Mouse (Mus musculus): ENCODE measurements at regions not wholly inside any gene's neighbourhood (a gene's known extent, or its start where the extent isn't known, plus 50 kb on each side); places are given as distances from the start of the nearest gene placed in this dataset.
"Not testable (repeated sequence)": the region's sequence is repeated elsewhere in the genome, so short reads cannot be mapped to it uniquely, and the experiment has no call there.

- Histone ChIP-seq H3K9me3 (replicated peaks; ENCODE audit: low read length) (no peaks in the 10 kb centered on the region), H3K36me3 (replicated peaks in 1 of 2; ENCODE audit: control insufficient read depth in 1 of 2, insufficient read depth in 1 of 2, low read length in 1 of 2) (no peaks in the 10 kb centered on the region), H3K4me3 (replicated peaks in 1 of 3; ENCODE audit: low read depth in 2 of 3, low read length in 2 of 3, poor library complexity in 1 of 3) (no peak overlapping the region), H3K4me1 (ENCODE audit: control insufficient read depth in 1 of 2, insufficient read depth in 2 of 2) (peaks cover 0 to 11% of the 10 kb centered on the region in 2 experiments; a peak in 2 of 4 replicates), H3K27ac (ENCODE audit: insufficient read depth, low read depth) (no peak overlapping the region), H3K27me3 (replicated peaks) (no peaks in the 10 kb centered on the region), H3K9ac (ENCODE audit: insufficient read depth, low read depth) (no peak overlapping the region), H3K79me2 (replicated peaks; ENCODE audit: control insufficient read depth, extremely low read depth, insufficient read depth, poor library complexity, severe bottlenecking) (no peaks in the 10 kb centered on the region), H3K4me2 (ENCODE audit: insufficient read depth, low read depth, poor library complexity, severe bottlenecking) (no peak overlapping the region)
- in situ Hi-C loops (cut with MboI; ENCODE audit: low pct_ligation_motif_present, low pct_unique_long_range_greater_than_20kb, low sequenced_read_pairs): no loop called here
- dilution Hi-C loops (cut with MboI; ENCODE audit: extremely low pct_ligation_motif_present, extremely low pct_unique_long_range_greater_than_20kb, low sequenced_read_pairs): no loop called here
- DNase-seq (ENCODE audit: extremely low read depth): no peak
- TF ChIP-seq HCFC1 (IDR thresholded peaks at IDR 0.05; ENCODE audit: low read depth, low read length) (no peak), IRF4 (IDR thresholded peaks at IDR 0.05; ENCODE audit: low read depth, low read length) (no peak), USF2 (conservative IDR thresholded peaks at IDR 0.05; ENCODE audit: low read depth, low read length) (no peak), MAX (IDR thresholded peaks at IDR 0.05; ENCODE audit: low read length) (no peak), TCF12 (IDR thresholded peaks at IDR 0.05; ENCODE audit: low read depth, low read length) (no peak), PAX5 (IDR thresholded peaks at IDR 0.05; ENCODE audit: low read length) (no peak), ZNF384 (IDR thresholded peaks at IDR 0.05; ENCODE audit: low read depth, low read length) (no peak), SIN3A (IDR thresholded peaks at IDR 0.05; ENCODE audit: low read length) (no peak), MAZ (IDR thresholded peaks at IDR 0.05; ENCODE audit: low read depth, low read length) (no peak), SMC3 (IDR thresholded peaks at IDR 0.05; ENCODE audit: low read depth, low read length) (no peak), GABPA (IDR thresholded peaks at IDR 0.05; ENCODE audit: insufficient replicate concordance, low read depth, low read length) (no peak), EP300 (IDR thresholded peaks at IDR 0.05; ENCODE audit: low read length) (no peak), MAFK (IDR thresholded peaks at IDR 0.05; ENCODE audit: insufficient replicate concordance, low read length) (no peak), NELFE (IDR thresholded peaks at IDR 0.05; ENCODE audit: low read depth, low read length) (no peak), JUN (IDR thresholded peaks at IDR 0.05; ENCODE audit: insufficient read depth, low read depth, low read length) (no peak), E2F4 (IDR thresholded peaks at IDR 0.05; ENCODE audit: insufficient replicate concordance, low read depth, low read length) (no peak), KAT2A (IDR thresholded peaks at IDR 0.05; ENCODE audit: insufficient replicate concordance, low read length) (no peak)
These were observed 52.4 kb upstream of the Tnfrsf8 start for GRCm38 (mm10) chr4:145367274-145367822.

- H3K27ac ChIP-seq (ENCODE audit: insufficient read depth, low read depth): no peak overlapping the region
- H3K4me2 ChIP-seq (ENCODE audit: insufficient read depth, low read depth, poor library complexity, severe bottlenecking): no peak overlapping the region
- no peaks in the 10 kb centered on the region for H3K9me3 ChIP-seq (replicated peaks; ENCODE audit: low read length)
- H3K4me3 ChIP-seq (replicated peaks in 1 of 3; ENCODE audit: low read depth in 2 of 3, low read length in 2 of 3, poor library complexity in 1 of 3): no peak overlapping the region
- no peaks in the 10 kb centered on the region for H3K79me2 ChIP-seq (replicated peaks; ENCODE audit: control insufficient read depth, extremely low read depth, insufficient read depth, poor library complexity, severe bottlenecking)
- H3K36me3 ChIP-seq (replicated peaks in 1 of 2; ENCODE audit: control insufficient read depth in 1 of 2, insufficient read depth in 1 of 2, low read length in 1 of 2): no peaks in the 10 kb centered on the region
- H3K4me1 ChIP-seq (ENCODE audit: control insufficient read depth in 1 of 2, insufficient read depth in 2 of 2): peaks cover 0 to 11% of the 10 kb centered on the region in 2 experiments; a peak in 2 of 4 replicates
- H3K27me3 ChIP-seq (replicated peaks): no peaks in the 10 kb centered on the region
- TF ChIP-seq GABPA (IDR thresholded peaks at IDR 0.05; ENCODE audit: insufficient replicate concordance, low read depth, low read length) (no peak), HCFC1 (IDR thresholded peaks at IDR 0.05; ENCODE audit: low read depth, low read length) (no peak), ELF1 (IDR thresholded peaks at IDR 0.05; ENCODE audit: low read depth, low read length) (no peak), JUND (conservative IDR thresholded peaks at IDR 0.05; ENCODE audit: low read depth, low read length) (no peak), TBP (conservative IDR thresholded peaks at IDR 0.05; ENCODE audit: low read depth, low read length) (no peak), CTCF (conservative IDR thresholded peaks at IDR 0.05 in 1 of 2, IDR thresholded peaks at IDR 0.05 in 1 of 2; ENCODE audit: low read depth in 2 of 2, low read length in 2 of 2) (no peak), ZNF384 (IDR thresholded peaks at IDR 0.05; ENCODE audit: low read depth, low read length) (no peak), ETS1 (conservative IDR thresholded peaks at IDR 0.05; ENCODE audit: low read depth, low read length) (no peak), EP300 (IDR thresholded peaks at IDR 0.05; ENCODE audit: low read length) (no peak), ZC3H11A (IDR thresholded peaks at IDR 0.05; ENCODE audit: low read depth, low read length) (no peak), MEF2A (IDR thresholded peaks at IDR 0.05; ENCODE audit: borderline replicate concordance, low read depth, low read length) (no peak), SIN3A (IDR thresholded peaks at IDR 0.05; ENCODE audit: low read length) (no peak), KAT2A (IDR thresholded peaks at IDR 0.05; ENCODE audit: insufficient replicate concordance, low read length) (no peak), MAFK (IDR thresholded peaks at IDR 0.05; ENCODE audit: insufficient replicate concordance, low read length) (no peak), MAX (IDR thresholded peaks at IDR 0.05; ENCODE audit: low read length) (no peak)
- dilution Hi-C loops (cut with MboI; ENCODE audit: extremely low pct_ligation_motif_present, extremely low pct_unique_long_range_greater_than_20kb, low sequenced_read_pairs) (no loop called here), in situ Hi-C loops (cut with MboI; ENCODE audit: low pct_ligation_motif_present, low pct_unique_long_range_greater_than_20kb, low sequenced_read_pairs) (no loop called here)
- DNase-seq (ENCODE audit: extremely low read depth): no peak
- no peak overlapping the region for H3K9ac ChIP-seq (ENCODE audit: insufficient read depth, low read depth)
These were observed 51.3 kb upstream of the Tnfrsf8 start for GRCm38 (mm10) chr4:145366301-145366700.

GRCm38 (mm10) chr4:145365793-145366192 lies 50.8 kb upstream of the Tnfrsf8 start:
- H3K79me2 ChIP-seq (replicated peaks; ENCODE audit: control insufficient read depth, extremely low read depth, insufficient read depth, poor library complexity, severe bottlenecking); H3K27ac ChIP-seq (ENCODE audit: insufficient read depth, low read depth); in situ Hi-C loops (cut with MboI; ENCODE audit: low pct_ligation_motif_present, low pct_unique_long_range_greater_than_20kb, low sequenced_read_pairs); H3K4me3 ChIP-seq (replicated peaks in 1 of 3; ENCODE audit: low read depth in 2 of 3, low read length in 2 of 3, poor library complexity in 1 of 3); H3K36me3 ChIP-seq (replicated peaks in 1 of 2; ENCODE audit: control insufficient read depth in 1 of 2, insufficient read depth in 1 of 2, low read length in 1 of 2); dilution Hi-C loops (cut with MboI; ENCODE audit: extremely low pct_ligation_motif_present, extremely low pct_unique_long_range_greater_than_20kb, low sequenced_read_pairs); H3K27me3 ChIP-seq (replicated peaks); H3K9ac ChIP-seq (ENCODE audit: insufficient read depth, low read depth); H3K9me3 ChIP-seq (replicated peaks; ENCODE audit: low read length); H3K4me2 ChIP-seq (ENCODE audit: insufficient read depth, low read depth, poor library complexity, severe bottlenecking); DNase-seq (ENCODE audit: extremely low read depth): not testable (repeated sequence)
- H3K4me1 ChIP-seq (ENCODE audit: control insufficient read depth in 1 of 2, insufficient read depth in 2 of 2): peaks cover 0 to 11% of the 10 kb centered on the region in 2 experiments; a peak in 2 of 4 replicates
